Mouse (Mus musculus): ENCODE measurements around the gene Fam57a. TPM values are rescaled to one million over a fixed set of nuclear protein-coding genes. Genes with fewer than 3 reads are reported as not detected.
A peak's percentile ranks its signal among the peaks of the same experiment; 100 is the strongest.

Gene Fam57a
- total RNA-seq, 2 experiments from 2014 or later = 1.6 to 2.8 TPM

DNA sequence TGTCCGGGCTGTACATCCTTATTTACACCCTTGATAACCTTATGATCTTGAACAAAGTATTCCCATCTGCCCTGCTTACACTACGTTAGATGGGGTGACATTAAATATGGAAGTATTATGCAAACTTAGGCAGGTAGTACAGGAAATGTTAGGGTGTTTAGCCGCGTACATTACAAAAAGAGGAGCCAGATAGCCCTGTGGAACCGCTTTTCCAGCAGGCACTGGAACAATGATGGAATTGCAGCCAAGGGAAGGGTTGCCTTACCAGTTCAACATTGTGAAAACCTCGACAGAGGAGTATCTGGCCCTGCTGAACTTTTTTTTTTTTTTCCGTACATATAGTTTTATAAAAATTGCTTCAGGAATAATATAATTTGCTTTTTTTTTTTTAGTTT is 672 bp downstream of the Fam57a start:
- DNase-seq = no peak

DNA sequence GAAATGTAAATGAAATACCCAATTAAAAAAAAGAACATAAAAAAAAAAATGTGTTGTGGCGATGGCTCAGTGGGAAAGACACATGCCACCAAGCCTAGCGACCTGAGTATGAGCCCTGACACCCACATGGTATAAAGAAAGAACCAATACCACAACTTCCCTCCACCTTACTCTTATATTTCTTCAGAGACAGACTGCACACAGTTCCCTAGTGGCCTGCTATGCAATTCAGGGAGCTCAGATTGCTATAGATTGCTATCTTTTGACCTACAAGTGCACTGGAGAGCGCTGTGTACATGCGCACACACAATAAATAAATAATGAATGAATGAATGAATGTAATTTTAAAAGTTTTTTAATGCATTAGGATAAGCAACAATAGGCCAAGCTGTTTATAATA is 4.3 kb downstream of the Fam57a start:
- no peak for DNase-seq

DNA sequence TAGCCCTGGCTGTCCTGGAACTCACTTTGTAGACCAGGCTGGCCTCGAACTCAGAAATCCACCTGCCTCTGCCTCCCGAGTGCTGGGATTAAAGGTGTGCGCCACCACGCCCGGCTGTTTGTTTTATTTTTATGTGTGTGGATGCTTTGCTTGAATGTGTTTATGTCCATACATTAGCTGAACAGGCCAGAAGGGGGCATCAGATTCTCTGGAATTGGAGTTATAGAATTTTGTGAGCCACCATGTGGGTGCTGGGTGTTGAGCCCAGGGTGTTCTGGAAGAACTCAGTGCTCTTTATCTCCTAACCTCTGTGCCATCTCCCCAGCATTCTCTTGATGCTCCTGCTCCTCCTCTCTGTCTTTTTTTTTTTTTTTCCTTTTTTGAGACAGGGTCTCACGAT is 7.4 kb downstream of the Fam57a start:
- DNase-seq = no peak

DNA sequence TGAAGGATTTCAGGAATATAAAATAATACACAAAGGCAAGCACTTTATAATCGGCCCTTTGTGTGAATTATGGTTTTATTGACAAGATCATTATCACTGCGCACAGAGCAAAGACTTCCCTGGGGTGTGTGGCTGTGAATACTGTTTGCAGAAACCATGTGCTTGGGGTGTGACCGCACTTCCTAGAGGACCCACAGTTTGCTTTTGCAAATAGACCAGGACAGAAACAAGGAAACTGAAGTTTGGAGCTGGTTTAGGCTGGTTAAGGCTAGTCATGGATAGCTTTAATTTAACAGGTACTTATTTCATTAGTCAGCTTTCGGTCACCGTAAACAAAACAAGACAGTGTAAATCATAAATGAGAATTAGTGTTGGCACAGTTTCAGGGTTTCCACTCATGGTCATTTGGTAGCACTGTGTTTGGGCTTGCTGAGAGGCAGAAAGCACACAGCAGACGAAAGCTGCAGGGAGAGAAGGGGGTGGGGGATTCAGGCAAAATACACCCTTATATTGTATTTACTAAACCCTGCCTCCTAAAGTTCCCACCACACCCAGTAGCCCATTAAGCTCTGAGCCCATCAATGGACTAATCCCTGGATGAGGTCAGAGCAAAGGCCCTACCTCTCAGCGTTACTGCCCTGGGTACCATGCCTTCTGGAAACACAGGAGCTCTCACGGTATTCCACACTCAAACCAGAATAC is 17.0 kb downstream of the Fam57a start:
- no peak for DNase-seq

DNA sequence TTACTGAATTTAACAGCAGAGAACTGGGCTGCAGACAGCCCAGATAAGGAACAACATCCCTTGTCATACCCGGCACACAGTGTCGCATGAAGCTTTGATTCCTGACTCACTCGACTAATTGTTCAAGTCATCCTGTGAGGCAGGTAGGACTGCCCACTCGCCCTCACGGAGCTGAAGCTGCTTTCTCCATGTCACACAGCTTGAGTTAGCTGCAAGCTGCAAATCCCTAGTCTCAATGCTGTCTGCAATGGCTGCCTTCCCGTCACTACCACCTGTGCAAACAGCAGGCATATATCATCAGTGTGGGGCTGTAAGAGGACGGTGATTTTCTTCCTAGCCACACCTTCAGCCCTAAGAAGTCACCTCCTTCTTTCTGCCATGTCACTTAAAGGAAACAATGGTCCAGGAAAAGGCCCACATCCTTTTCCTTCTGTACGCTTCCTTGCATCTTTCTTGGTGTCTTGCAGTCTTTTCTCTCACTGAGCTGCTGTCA is 17.6 kb downstream of the Fam57a start:
- DNase-seq = no peak

DNA sequence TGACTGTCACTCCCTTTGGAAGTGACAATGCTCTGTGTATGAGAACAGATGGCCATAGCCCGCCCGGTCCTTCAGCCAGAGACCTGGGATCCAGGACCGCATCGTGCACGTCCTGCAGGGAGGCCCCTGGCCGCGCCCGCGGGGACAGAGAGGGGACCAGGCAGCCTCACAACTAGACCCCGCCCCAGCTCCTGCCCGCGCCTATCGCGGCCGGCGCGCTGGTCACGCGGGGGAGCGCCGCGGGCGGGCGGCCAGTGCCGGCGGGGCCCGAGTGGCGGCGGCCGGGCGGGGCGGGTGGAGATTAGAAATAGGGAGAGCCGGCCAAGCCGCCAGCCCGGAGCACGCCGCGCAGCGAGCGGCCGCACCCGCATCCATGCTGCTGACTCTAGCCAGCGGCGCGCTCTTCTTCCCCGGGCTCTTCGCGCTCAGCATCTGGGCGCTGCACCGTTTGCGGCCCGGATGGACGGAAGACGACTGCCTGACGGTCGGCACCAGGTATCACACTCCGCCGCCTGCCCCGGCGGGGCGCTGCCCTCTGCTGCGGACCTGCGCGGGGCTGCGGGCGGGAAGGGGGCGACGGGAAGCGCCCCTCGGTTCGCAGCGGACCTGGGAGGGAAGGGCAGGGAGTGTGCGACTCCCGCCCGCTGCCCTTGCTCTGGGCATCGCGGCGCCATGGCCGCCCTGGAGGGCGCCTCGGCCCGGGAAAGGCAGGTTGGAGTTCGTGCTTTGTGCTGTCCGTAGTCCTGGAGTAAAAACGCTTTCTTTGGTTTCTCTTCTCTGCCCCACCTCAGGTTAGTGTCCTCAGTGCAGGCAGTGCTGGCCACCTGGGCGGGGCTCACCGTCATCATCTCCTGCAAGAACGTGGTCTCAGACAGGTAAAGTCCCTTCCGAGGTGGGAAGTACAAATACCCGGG is 22.5 kb downstream of the Fam57a start:
- peak; percentile 89 for DNase-seq

DNA sequence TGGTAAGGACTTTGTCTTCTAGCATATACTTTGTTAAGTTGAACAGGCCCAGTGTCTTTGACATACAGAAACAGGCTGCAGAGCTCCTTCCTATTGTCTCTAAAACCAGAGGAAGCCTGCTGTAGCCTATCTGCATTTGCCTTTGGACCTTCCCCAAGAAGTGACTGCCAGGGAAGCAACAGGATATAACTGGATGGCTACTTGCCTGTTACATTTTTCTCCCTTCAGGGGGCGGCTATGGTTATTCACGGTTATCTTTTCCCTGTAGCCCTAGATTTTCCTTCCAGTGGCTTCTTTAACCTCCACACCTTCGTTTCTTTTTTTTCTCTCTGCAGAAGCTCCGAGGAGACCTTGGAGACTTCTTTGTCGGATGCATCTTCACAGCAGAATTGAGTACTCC is 27.3 kb downstream of the Fam57a start:
- DNase-seq = no peak

DNA sequence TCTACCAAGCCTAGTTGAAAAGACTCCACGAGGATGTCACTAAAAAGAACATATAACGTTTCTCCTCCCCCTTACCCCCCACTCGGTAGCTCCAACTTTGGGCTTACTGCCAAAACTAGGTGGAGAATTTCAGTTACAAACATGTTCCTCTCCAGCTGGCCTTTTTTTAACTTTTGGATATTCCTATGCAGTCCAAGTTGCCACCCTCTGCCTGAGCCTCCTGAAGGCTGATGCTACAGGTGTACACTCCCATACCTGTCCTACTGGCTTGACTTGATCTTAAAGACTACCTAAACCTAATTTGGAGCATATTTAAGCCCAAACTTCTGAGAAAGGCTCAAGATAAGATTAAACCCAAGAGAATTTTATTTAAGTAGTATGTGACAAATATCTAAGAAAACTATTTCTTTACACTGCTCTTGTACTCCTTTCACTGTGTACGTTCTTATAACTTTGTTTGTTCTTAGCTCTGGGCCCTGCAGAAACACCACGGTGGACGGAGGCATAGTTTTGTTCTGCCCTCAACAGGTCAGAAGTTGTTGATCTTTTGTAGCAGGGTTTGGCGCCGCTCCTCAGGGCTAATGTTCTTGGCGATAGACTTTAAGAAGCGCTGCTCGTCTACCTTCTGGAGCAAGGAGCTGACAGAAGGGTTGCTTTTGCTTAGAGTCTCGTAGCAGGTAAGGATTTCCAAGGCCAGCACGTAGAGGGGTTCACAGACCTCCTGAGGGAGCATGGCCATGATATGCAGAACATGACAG is 30.9 kb downstream of the Fam57a start:
- no peak for DNase-seq

DNA sequence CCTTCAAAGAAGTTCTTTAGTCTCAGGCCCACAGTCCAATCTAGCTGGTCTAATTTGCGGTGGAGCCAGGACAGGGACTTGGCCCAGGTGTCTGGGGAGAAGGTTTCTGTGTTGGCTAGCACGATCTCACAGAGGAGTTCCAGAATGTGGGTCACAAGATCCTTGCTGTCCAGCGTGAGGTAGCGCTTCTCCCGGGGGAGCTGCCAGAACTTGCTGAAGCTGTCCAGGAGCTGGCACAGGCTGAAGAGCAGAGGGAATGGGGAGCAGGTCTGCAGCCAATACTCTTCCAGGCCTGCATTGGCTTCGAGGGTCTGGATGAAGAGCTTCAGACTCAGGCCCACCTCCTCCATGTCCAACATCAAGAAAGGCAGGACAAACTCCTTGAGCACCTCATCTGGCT is 32.1 kb downstream of the Fam57a start:
- DNase-seq = peak; percentile 42

DNA sequence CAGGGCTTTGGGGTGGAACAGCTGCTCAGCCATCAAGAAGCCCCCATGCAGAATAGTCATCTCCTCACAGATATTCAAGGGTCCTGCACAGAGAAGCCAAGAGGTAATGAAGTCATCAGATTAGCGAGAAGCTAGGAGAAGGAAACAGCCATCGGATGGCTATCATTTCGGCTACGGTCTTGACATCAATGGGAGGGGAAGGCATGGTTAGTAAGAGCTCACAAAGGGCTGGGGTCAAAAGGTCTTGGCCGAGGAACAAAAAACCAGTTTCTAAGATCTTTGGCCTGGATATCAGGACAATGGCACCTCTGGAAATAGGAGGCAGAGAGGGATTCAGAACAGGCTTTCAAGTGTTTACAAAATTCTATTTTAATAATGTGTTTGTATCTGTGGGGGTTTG is 34.4 kb downstream of the Fam57a start:
- no peak for DNase-seq

DNA sequence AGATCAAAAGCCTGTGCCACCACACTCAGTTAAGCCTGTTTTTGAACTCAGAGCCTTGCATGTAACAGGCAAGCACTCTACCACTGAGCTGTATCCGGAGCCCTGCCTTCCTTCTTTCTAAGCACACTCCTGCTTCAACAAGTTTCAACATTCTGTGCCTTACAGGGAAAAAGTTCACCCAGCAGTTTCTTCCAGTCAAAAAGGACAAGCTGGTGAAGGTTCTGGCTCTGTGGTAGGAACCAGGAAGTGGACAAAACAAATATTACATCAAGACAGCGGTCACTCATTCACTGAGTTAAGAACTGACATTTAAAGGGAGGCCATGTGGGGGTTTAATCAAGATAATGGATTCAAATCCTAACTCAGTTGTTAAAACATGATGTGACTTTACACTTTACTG is 35.5 kb downstream of the Fam57a start:
- DNase-seq = no peak

DNA sequence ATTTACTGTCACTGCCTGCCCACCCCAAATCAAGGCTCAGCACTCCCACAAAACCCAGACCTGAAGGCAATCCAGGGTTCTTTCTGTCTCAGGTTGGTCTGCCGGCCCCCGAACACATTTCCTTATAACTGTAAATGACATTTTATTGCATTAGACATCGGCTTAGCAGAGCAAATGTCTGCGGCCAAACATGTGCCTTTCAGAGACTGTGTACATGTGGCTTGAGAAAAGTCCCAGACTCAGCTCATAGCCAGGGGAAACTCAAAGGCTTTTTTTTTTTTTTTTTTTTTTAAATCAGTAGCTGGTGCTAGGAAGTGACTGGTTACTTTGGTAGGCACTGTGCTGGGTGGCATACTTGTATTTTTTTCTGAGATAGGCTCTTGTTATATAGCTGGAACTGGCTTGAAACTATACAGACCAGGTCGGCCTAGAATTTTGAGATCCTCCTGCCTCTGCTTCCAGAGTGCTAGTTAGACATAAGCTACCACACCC is 36.6 kb downstream of the Fam57a start:
- DNase-seq = no peak

DNA sequence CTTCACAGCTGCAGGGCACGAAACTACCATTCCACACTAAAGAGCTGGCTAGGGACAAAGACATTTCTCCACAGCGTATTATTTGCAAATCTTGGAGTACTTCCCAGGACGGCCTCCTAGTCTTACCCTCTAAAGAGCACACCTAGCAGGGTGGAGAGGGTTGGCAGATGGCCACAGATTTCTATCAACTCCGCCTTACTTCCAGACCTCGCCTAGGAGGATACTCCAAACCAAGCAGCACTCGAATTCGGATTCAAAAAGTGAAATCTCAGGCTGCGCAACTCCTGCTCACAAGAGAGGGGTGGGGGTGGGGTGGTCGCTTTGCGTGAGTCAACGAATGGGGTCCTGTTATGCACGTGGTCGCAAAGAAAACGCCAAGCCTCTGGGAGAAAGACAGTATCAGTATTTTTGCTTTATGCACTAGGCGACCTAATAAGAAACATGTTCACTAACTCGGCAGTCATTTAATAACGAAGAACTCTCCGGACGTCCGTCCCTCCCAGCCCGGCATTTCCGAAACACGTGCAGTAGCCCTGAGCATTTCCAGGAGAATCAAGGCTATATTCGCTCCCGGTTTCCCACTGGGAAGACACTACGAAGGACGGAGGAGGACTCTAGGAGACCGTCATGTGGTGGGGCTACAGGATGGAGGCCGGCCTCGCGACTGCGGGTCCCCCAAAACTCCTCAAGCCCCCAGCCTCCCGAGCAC is 37.4 kb downstream of the Fam57a start:
- DNase-seq = peak; percentile 30

DNA sequence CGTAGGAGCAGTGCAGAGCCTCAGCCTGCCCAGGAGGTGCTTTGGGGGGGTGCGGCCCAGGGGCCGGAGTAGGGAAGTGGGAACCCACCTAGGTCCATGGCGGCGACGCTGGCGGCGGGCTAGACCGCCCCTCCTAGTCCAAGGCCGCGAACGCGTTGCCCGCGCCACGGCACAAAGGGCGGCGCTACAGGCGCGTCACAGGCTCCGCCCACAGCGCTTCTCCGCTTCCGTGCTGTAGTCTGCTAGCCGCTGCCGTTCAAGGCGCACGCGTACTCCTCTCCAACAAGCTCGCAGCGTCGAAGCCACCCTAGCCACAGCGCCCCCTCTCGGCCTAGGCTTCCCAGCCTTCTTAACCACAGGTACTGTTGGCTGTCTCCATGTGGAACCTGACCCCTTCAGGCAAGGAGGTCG is 37.9 kb downstream of the Fam57a start, which contains the start of the genes Dbil5 and Gemin4:
Gene Dbil5, plus strand, starts transcription at position 219 of the 411 bp plus-strand sequence.
Gene Gemin4, minus strand, starts transcription at position 275 of the 411 bp plus-strand sequence.
- peak; percentile 95 for DNase-seq

DNA sequence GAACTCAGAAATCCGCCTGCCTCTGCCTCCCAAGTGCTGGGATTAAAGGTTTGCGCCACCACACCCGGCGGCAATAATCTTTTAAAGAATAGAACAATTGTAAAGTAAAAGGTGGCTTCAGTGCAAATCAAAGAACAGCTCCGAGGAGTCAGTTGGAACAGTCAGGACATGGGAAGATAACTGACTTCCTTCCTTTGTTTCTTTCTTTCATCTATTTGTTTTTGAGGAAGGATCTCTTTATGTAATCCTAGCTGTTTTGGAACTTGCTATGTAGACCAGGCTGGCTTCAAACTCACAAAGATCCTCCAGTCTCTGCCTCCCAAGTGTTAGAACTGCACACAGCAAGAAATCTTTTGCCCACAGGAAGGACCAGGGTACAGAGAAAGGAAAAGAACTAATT is 45.2 kb downstream of the Fam57a start:
- no peak for DNase-seq

DNA sequence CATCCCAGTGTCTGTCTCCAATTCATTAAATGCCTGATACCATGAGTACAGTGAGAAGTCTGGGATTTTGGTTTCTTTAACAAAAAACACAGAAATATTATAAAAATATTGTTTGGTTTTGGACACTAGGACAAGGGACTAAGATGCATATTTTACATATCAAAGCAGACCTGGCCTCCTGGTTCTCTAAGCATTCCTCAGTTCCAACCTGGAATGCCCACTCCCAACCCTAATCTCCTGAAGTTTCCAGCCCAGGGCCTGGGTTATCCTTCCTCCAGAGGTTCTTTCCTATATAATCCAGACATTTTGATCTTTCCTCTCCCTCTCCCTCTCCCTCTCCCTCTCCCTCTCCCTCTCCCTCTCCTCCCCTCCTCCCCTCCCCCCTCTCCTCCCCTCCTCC is 45.6 kb downstream of the Fam57a start:
- no peak for DNase-seq

DNA sequence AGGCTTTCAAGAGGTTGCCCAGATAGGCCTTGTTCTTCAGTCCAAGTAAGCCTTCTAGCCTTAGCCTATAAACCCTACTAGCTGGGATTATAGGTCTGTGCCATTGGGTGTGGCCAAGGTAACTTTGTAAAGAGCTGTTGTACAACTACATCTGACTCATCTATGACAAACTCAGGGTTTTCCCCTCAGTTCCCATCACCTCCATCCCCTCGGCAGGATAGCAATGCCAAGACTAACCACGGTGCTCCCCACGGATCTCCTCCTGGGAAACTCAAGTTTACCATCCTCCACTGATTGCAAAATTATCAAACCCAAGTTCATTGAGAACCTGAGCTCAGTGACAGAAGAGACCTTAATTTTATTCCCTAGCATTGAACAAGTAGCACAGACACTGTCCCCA is 56.7 kb downstream of the Fam57a start:
- no peak for DNase-seq

DNA sequence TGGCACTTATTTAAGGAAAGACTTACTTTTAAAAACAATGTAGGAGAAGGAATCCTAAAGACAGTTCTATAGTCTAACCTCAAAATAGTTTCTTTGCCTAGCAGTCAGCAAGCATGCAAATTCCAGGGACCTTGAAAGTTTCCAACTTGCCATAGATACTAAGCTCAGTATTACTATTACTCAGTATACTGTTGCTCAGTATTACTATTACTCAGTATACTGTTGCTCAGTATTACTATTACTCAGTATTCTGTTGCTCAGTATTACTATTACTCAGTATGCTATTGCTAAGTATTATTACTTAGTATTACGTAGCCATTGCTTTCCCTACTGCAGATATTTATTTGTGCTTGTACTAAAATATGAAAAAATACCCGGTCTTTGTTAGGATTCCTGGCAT is 60.3 kb downstream of the Fam57a start:
- no peak for DNase-seq

DNA sequence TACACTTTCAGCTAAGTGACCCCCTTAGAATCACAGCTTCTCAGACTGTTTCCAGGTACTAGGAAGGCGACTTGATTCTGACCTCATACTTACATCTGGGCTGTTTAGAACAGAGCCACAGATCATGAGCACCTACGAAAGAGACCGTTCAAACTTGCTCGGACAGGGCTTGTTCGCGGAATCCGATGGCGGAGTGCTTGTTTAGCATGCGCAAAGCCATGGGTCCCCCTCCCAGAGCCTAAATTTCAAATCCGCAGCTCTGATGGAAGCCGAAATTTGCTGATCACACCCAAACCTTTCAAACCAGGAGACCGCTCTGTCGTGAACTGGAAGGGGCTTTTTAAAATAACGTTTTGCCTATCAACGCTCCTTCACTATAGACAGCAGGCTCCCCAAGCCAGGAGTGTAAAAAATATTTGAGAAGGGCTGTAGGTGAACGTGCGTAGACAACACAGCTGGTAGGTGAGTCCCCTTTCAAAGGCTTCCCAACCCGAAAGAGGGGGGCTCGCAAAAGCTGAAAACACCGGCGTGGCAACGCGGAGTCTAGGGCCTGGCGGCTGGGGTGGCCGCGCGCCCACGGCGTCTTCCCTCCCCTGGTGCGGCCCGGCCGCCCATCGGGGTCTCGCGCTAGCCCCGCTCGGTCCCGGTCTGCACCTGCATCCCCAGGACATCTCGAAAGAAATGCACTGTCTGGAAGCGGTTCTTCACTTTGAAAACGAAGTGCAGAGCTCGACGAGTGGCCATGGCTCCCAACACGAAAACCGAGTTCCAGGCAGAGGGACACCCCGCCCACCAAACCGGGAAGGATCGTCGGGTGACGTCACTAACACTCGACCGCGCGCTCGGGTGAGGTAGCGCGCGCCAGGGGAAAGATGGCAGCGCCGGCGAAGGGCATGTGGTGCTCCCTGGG is 63.7 kb downstream of the Fam57a start, which contains the start of the genes Mrm3 and Glod4:
Gene Mrm3, plus strand, starts transcription at position 815 of the 910 bp plus-strand sequence.
Gene Glod4, minus strand, starts transcription at position 825 of the 910 bp plus-strand sequence.
- peak; percentile 87 for DNase-seq
